Mouse (Mus musculus): ENCODE measurements around the gene Ceacam19. TPM values are rescaled to one million over a fixed set of nuclear protein-coding genes. Genes with fewer than 3 reads are reported as not detected.
"Not testable (repeated sequence)": the region's sequence is repeated elsewhere in the genome, so short reads cannot be mapped to it uniquely, and the experiment has no call there.

The Ceacam19 gene
- polyA plus RNA-seq (2012; rRNA removed): 0.30 and 0.36 TPM in 2 replicates

GRCm38 (mm10) chr7:19887849-19888248, at the start of gene Ceacam19:
Gene Ceacam19 (minus strand): TSS chr7:19887965.
- Histone ChIP-seq H3K27me3 (ENCODE audit: control insufficient read depth, insufficient read depth, low read length) (no peaks in the 10 kb centered on the region), H3K4me1 (replicated peaks; ENCODE audit: control insufficient read depth, insufficient read depth, low read length) (no peaks in the 10 kb centered on the region), H3K27ac (ENCODE audit: control insufficient read depth, insufficient read depth, low read length) (no peak within 1 kb of the TSS), H3K4me3 (ENCODE audit: control insufficient read depth, insufficient read depth, low read length) (no peak within 1 kb of the TSS), H3K36me3 (ENCODE audit: control insufficient read depth, insufficient read depth, low read length) (no peaks in the 10 kb centered on the region)
- TF ChIP-seq CTCF (IDR thresholded peaks at IDR 0.05; ENCODE audit: borderline replicate concordance, control insufficient read depth, extremely low read depth, insufficient read depth, low read length, poor library complexity) (no peak), POLR2A (IDR thresholded peaks at IDR 0.05; ENCODE audit: control insufficient read depth, extremely low read depth, insufficient read depth, low read length, poor library complexity) (no peak)
- WGBS: 73% methylated on average over 7 of the region's 7 CpGs
- no peak for DNase-seq

- peaks cover 74% of the 10 kb centered on the region for H3K4me1 ChIP-seq (replicated peaks; ENCODE audit: control insufficient read depth, insufficient read depth, low read length)
- WGBS: 84% methylated on average over 11 of the region's 11 CpGs
- H3K4me3 ChIP-seq (ENCODE audit: control insufficient read depth, insufficient read depth, low read length): no peak overlapping the region
- no peak for DNase-seq
- H3K27ac ChIP-seq (ENCODE audit: control insufficient read depth, insufficient read depth, low read length): no peak overlapping the region
- TF ChIP-seq POLR2A (IDR thresholded peaks at IDR 0.05; ENCODE audit: control insufficient read depth, extremely low read depth, insufficient read depth, low read length, poor library complexity): no peak
- TF ChIP-seq CTCF (IDR thresholded peaks at IDR 0.05; ENCODE audit: borderline replicate concordance, control insufficient read depth, extremely low read depth, insufficient read depth, low read length, poor library complexity): no peak
- H3K27me3 ChIP-seq (ENCODE audit: control insufficient read depth, insufficient read depth, low read length): no peaks in the 10 kb centered on the region
- no peaks in the 10 kb centered on the region for H3K36me3 ChIP-seq (ENCODE audit: control insufficient read depth, insufficient read depth, low read length)
Measured at GRCm38 (mm10) chr7:19937229-19937821, 49.6 kb upstream of the Ceacam19 start.

- no peaks in the 10 kb centered on the region for H3K27me3 ChIP-seq (ENCODE audit: control insufficient read depth, insufficient read depth, low read length)
- peaks cover 75% of the 10 kb centered on the region for H3K4me1 ChIP-seq (replicated peaks; ENCODE audit: control insufficient read depth, insufficient read depth, low read length)
- peak overlapping the region; percentile 94 for H3K27ac ChIP-seq (ENCODE audit: control insufficient read depth, insufficient read depth, low read length)
- TF ChIP-seq POLR2A (IDR thresholded peaks at IDR 0.05; ENCODE audit: control insufficient read depth, extremely low read depth, insufficient read depth, low read length, poor library complexity) (no peak), CTCF (IDR thresholded peaks at IDR 0.05; ENCODE audit: borderline replicate concordance, control insufficient read depth, extremely low read depth, insufficient read depth, low read length, poor library complexity) (no peak)
- no peaks in the 10 kb centered on the region for H3K36me3 ChIP-seq (ENCODE audit: control insufficient read depth, insufficient read depth, low read length)
- DNase-seq: no peak
- H3K4me3 ChIP-seq (ENCODE audit: control insufficient read depth, insufficient read depth, low read length): no peak overlapping the region
- 73% methylated on average over 6 of the region's 6 CpGs for WGBS
Measured at GRCm38 (mm10) chr7:19935961-19936360, 48.2 kb upstream of the Ceacam19 start.

- TF ChIP-seq CTCF (IDR thresholded peaks at IDR 0.05; ENCODE audit: borderline replicate concordance, control insufficient read depth, extremely low read depth, insufficient read depth, low read length, poor library complexity): no peak
- no peak for TF ChIP-seq POLR2A (IDR thresholded peaks at IDR 0.05; ENCODE audit: control insufficient read depth, extremely low read depth, insufficient read depth, low read length, poor library complexity)
- WGBS: 4% methylated on average over 20 of the region's 20 CpGs
- H3K27me3 ChIP-seq (ENCODE audit: control insufficient read depth, insufficient read depth, low read length): no peaks in the 10 kb centered on the region
- H3K36me3 ChIP-seq (ENCODE audit: control insufficient read depth, insufficient read depth, low read length): no peaks in the 10 kb centered on the region
- peak; percentile 71 for DNase-seq
- H3K4me3 ChIP-seq (ENCODE audit: control insufficient read depth, insufficient read depth, low read length): peak overlapping the region; percentile 10
- H3K27ac ChIP-seq (ENCODE audit: control insufficient read depth, insufficient read depth, low read length): peak overlapping the region; percentile 94
- peaks cover 74% of the 10 kb centered on the region for H3K4me1 ChIP-seq (replicated peaks; ENCODE audit: control insufficient read depth, insufficient read depth, low read length)
Measured at GRCm38 (mm10) chr7:19935171-19935751, 47.5 kb upstream of the Ceacam19 start.

GRCm38 (mm10) chr7:19932877-19933809, 45.4 kb upstream of the Ceacam19 start:
- TF ChIP-seq POLR2A (IDR thresholded peaks at IDR 0.05; ENCODE audit: control insufficient read depth, extremely low read depth, insufficient read depth, low read length, poor library complexity): no peak
- TF ChIP-seq CTCF (IDR thresholded peaks at IDR 0.05; ENCODE audit: borderline replicate concordance, control insufficient read depth, extremely low read depth, insufficient read depth, low read length, poor library complexity): no peak
- Histone ChIP-seq H3K36me3 (ENCODE audit: control insufficient read depth, insufficient read depth, low read length) (no peaks in the 10 kb centered on the region), H3K27me3 (ENCODE audit: control insufficient read depth, insufficient read depth, low read length) (no peaks in the 10 kb centered on the region), H3K27ac (ENCODE audit: control insufficient read depth, insufficient read depth, low read length) (peak overlapping the region; percentile 94), H3K4me3 (ENCODE audit: control insufficient read depth, insufficient read depth, low read length) (peak overlapping the region; percentile 5), H3K4me1 (replicated peaks; ENCODE audit: control insufficient read depth, insufficient read depth, low read length) (peaks cover 62% of the 10 kb centered on the region)
- WGBS: 3% methylated on average over 21 of the region's 21 CpGs
- peak; percentile 73 for DNase-seq

GRCm38 (mm10) chr7:19932133-19932876, 44.5 kb upstream of the Ceacam19 start:
- TF ChIP-seq POLR2A (IDR thresholded peaks at IDR 0.05; ENCODE audit: control insufficient read depth, extremely low read depth, insufficient read depth, low read length, poor library complexity) (0 out of 2 replicates have a peak, but pooled peaks have one; percentile 2), CTCF (IDR thresholded peaks at IDR 0.05; ENCODE audit: borderline replicate concordance, control insufficient read depth, extremely low read depth, insufficient read depth, low read length, poor library complexity) (no peak)
- no peaks in the 10 kb centered on the region for H3K36me3 ChIP-seq (ENCODE audit: control insufficient read depth, insufficient read depth, low read length)
- peak overlapping the region; percentile 94 for H3K27ac ChIP-seq (ENCODE audit: control insufficient read depth, insufficient read depth, low read length)
- H3K27me3 ChIP-seq (ENCODE audit: control insufficient read depth, insufficient read depth, low read length): no peaks in the 10 kb centered on the region
- DNase-seq: peak; percentile 90
- WGBS: 4% methylated on average over 13 of the region's 13 CpGs
- peaks cover 60% of the 10 kb centered on the region for H3K4me1 ChIP-seq (replicated peaks; ENCODE audit: control insufficient read depth, insufficient read depth, low read length)
- H3K4me3 ChIP-seq (ENCODE audit: control insufficient read depth, insufficient read depth, low read length): peak overlapping the region; percentile 5; the same call in 1 of the 2 replicates

GRCm38 (mm10) chr7:19930481-19930880, 42.7 kb upstream of the Ceacam19 start:
- 93% methylated on average over 6 of the region's 6 CpGs for WGBS
- H3K4me1 ChIP-seq (replicated peaks; ENCODE audit: control insufficient read depth, insufficient read depth, low read length): peaks cover 59% of the 10 kb centered on the region
- not testable (repeated sequence) for H3K36me3 ChIP-seq (ENCODE audit: control insufficient read depth, insufficient read depth, low read length); H3K27me3 ChIP-seq (ENCODE audit: control insufficient read depth, insufficient read depth, low read length); H3K27ac ChIP-seq (ENCODE audit: control insufficient read depth, insufficient read depth, low read length); DNase-seq; H3K4me3 ChIP-seq (ENCODE audit: control insufficient read depth, insufficient read depth, low read length)

All from thymus, adult 2 months (tissue).